Mouse (Mus musculus) kidney, embryonic 14.5 days (tissue): Measurements from ENCODE around the gene Epc2. TPM values are rescaled to one million over a fixed set of nuclear protein-coding genes. Genes with fewer than 3 reads are reported as not detected.

ENCODE experiments used
- ATAC-seq: fragments of 200-750 bp; cut with Nextera tagmentation; 2 replicates; pipeline ENCODE4 v1.8.0; 2017; ENCODE audit warnings: moderate number of reproducible peaks, mild to moderate bottlenecking, moderate TSS enrichment, moderate library complexity; ENCODE audit not compliant: low FRiP score, low TSS enrichment
- H3K27ac ChIP-seq: fragments of 300-500 bp; sonication (generic); 2 replicates; pipeline ENCODE4 v1.5.1; 2014; ENCODE audit warnings: low read depth, mild to moderate bottlenecking, low read length, moderate library complexity, mixed read lengths
- H3K27me3 ChIP-seq: fragments of 300-500 bp; sonication (generic); 2 replicates; pipeline ENCODE4 v1.6.1; 2014; ENCODE audit warnings: mild to moderate bottlenecking, low read length; ENCODE audit not compliant: control insufficient read depth, insufficient read depth
- H3K36me3 ChIP-seq: fragments of 300-500 bp; sonication (generic); 2 replicates; pipeline ENCODE4 v1.6.1; 2014; ENCODE audit warnings: low read length, mixed read lengths; ENCODE audit not compliant: control insufficient read depth, insufficient read depth
- H3K4me1 ChIP-seq: fragments of 300-500 bp; sonication (generic); 2 replicates; pipeline ENCODE4 v1.6.1; 2014; ENCODE audit warnings: low read length, mixed read lengths; ENCODE audit not compliant: control insufficient read depth, insufficient read depth
- H3K4me2 ChIP-seq: fragments of 300-500 bp; sonication (generic); replicated peaks from 2 replicates; pipeline ENCODE4 v1.6.1; 2014; ENCODE audit warnings: low read depth, mild to moderate bottlenecking, low read length
- H3K4me3 ChIP-seq: fragments of 300-500 bp; sonication (generic); 2 replicates; pipeline ENCODE4 v1.5.1; 2014; ENCODE audit warnings: mild to moderate bottlenecking, low read length
- H3K9ac ChIP-seq: fragments of 300-500 bp; sonication (generic); 2 replicates; pipeline ENCODE4 v1.6.1; 2014; ENCODE audit warnings: low read depth, mild to moderate bottlenecking, low read length, moderate library complexity
- H3K9me3 ChIP-seq: fragments of 300-500 bp; sonication (generic); 2 replicates; pipeline ENCODE4 v1.6.1; 2016; ENCODE audit warnings: low read length; ENCODE audit not compliant: control insufficient read depth
- WGBS: fragments of 180-500 bp; shearing (Covaris S2); extraction: QIAGEN DNeasy Blood & Tissue Kit; methylation state at CpG from one replicate; pipeline ENCODE4 v1.1.7; 2014; 5-methylcytosine and 5-hydroxymethylcytosine counted together
- polyA plus RNA-seq: library from polyadenylated mRNA; unstranded; fragments of >200 nt; fragmentation: Nextera tagmentation; extraction: Ambion mirVana; gene quantifications from 2 replicates; pipeline ENCODE4 v1.2.1, GENCODE M21; 2014

Epc2 gene
- polyA plus RNA-seq, 1 experiment from 2014 or later = 12.8 TPM

DNA sequence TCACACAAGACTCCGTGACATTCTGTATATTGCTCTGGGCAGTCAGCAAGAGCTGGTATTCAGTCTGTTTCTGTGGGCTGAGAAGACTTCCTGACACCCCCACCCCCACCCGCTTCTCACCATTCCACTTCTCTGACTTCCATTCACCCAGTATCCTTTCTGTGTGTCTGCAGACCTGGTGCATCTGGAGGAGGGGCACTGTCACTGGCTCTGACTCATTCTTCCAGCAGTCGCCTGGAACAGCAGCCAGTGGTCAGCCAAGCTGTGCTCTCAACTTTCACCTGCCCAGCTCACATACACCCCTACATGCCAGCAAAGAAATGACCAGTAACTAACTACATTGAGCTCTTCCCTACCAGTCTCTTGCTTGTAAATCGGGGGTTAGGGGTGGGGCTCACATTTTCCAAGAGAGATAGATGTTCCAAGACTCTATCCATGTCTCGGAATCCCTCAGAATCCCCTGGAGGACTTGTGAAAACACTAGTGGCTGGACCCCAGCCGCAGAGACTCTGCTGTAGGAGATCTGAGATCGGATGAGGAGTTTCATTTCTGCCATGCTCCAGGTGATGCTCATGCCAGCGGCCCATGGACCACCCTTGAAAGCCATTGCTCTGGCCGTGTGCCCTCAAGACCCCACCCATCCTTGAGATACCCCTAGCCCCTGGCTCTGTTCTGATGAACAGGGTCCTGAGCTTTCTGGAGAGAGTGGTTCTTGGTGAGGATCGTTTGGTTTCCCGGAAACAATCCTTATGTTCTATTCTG is 120.1 kb downstream of the Epc2 start:
- Histone ChIP-seq H3K27ac (no peak overlapping the region), H3K9ac (no peak overlapping the region), H3K4me3 (no peak overlapping the region), H3K9me3 (no peaks in the 10 kb centered on the region), H3K4me2 (peak overlapping the region; percentile 28), H3K4me1 (peaks cover 13% of the 10 kb centered on the region), H3K27me3 (no peaks in the 10 kb centered on the region), H3K36me3 (no peaks in the 10 kb centered on the region)
- peak; percentile 87 for ATAC-seq
- 48% methylated on average over 11 of the region's 11 CpGs for WGBS

DNA sequence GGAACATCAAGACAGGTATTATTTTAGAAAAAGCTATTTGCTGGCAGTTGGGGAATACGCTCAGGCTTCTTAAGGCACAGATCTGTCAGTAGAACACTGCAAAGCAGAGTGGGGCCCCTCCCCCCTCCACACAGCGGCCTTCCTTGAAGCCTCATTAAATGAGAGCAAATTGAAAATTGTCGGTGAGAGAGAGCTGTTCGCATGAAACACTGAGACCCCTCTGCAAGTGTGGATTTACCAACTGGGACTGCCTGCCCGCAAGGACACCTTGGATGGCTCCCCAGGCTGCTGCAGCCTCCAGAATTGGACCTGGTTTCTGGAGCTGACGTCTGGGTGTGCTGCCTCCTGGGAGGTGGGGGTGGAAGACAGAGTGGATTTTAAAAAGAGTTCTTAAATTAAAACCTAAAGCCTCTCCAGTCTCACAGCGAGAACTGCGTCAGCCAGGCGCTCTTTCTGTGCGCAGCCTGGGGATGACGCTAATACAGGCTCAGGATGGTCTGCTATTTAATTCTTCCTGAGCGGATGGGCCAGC is 120.9 kb downstream of the Epc2 start:
- no peak overlapping the region for H3K27ac ChIP-seq
- peak; percentile 43 for ATAC-seq
- H3K4me2 ChIP-seq = peak overlapping the region; percentile 28
- H3K36me3 ChIP-seq = no peaks in the 10 kb centered on the region
- H3K4me3 ChIP-seq = 0 out of 2 replicates have a peak overlapping the region, but pooled peaks have one; percentile 5
- WGBS = 46% methylated on average over 12 of the region's 12 CpGs
- peaks cover 13% of the 10 kb centered on the region for H3K4me1 ChIP-seq
- no peak overlapping the region for H3K9ac ChIP-seq
- no peaks in the 10 kb centered on the region for H3K9me3 ChIP-seq
- H3K27me3 ChIP-seq = no peaks in the 10 kb centered on the region

DNA sequence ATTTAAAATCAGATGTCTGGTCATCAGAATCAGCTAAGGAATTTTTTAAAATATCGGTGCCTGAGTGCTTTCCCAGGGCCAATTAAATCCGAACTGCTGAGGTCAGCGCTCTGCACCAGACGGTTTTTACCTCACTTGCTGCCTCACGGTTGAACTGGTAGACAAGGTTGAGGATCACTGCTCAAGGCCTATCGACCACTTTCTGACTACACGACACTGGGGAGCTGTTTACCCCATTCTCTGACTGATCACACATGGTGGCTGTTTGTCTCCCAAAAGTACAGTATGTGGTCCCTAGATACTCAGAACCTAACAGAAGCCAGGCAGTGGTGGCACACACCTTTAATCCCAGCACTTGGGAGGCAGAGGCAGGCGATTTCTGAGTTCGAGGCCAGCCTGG is 121.4 kb downstream of the Epc2 start:
- Histone ChIP-seq H3K4me2 (no peak overlapping the region), H3K4me1 (peaks cover 13% of the 10 kb centered on the region), H3K36me3 (no peaks in the 10 kb centered on the region), H3K9ac (no peak overlapping the region), H3K4me3 (no peak overlapping the region), H3K27me3 (no peaks in the 10 kb centered on the region), H3K27ac (no peak overlapping the region), H3K9me3 (no peaks in the 10 kb centered on the region)
- 48% methylated on average over 9 of the region's 9 CpGs for WGBS
- ATAC-seq = no peak

DNA sequence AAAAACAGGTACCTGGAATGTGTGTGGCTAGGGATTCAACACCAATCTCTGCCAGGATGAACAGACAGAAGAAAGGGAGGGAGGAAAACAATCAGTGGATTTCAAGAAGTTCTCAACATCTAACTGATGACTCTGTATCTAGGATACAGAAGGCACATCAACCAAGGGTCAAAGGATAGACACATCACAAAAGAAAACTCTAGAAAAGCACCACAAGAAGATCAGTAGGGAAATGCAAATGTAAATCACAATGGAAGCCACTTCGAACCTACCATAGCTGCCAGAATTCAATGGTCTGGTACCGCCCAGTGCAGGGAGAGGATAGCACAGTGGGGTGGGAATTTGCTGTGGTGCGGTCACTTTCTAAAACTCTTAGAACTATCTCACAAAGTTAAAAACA is 122.0 kb downstream of the Epc2 start:
- Histone ChIP-seq H3K4me1 (peaks cover 13% of the 10 kb centered on the region), H3K27me3 (no peaks in the 10 kb centered on the region), H3K9ac (no peak overlapping the region), H3K36me3 (no peaks in the 10 kb centered on the region), H3K4me2 (no peak overlapping the region), H3K4me3 (no peak overlapping the region), H3K27ac (no peak overlapping the region), H3K9me3 (no peaks in the 10 kb centered on the region)
- 95% methylated on average over 3 of the region's 3 CpGs for WGBS
- ATAC-seq = no peak

DNA sequence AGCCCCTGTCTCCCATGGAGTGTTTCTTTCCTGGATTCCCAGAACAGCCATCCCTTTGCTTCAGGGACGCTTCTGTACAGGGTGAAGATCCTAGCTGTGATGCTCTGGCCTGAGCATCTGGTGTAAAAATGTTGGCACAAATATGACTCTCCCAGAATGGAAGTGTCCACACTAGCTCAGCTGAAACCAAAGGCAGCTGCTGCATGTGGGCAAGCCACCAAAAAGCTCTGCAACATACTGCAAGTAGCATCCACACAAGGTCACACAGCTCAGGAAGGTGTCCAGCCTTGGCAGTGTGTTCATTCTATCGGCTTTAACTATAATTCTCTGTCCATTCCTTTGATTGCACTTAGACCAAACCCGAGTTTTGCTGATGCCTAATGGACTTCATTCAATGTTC is 129.3 kb downstream of the Epc2 start:
- H3K4me3 ChIP-seq = no peak overlapping the region
- no peaks in the 10 kb centered on the region for H3K4me1 ChIP-seq
- H3K4me2 ChIP-seq = no peak overlapping the region
- no peak overlapping the region for H3K9ac ChIP-seq
- H3K27ac ChIP-seq = no peak overlapping the region
- ATAC-seq = no peak
- no peaks in the 10 kb centered on the region for H3K9me3 ChIP-seq
- H3K27me3 ChIP-seq = no peaks in the 10 kb centered on the region
- 87% methylated on average over 3 of the region's 3 CpGs for WGBS
- H3K36me3 ChIP-seq = no peaks in the 10 kb centered on the region

DNA sequence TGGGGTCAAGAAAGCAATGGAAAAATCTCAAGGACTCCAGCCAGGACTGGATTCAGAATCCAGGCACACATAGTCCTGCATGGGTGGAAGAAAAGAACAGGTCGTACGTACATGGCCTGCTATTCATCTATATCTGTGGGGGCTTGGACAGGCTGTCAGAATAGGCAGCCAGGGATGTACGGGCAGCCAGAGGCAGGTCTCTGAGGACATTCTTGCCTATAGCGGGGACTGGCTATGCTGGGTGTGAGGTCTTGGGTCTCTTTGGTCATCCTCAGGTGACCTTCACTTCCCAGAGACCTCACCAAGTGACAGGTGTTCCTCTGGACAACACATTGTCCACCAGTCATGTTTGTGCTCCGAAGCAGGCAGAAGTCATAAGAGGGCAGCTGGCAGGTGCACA is 131.3 kb downstream of the Epc2 start:
- Histone ChIP-seq H3K4me1 (no peaks in the 10 kb centered on the region), H3K4me3 (no peak overlapping the region), H3K9ac (no peak overlapping the region), H3K27me3 (no peaks in the 10 kb centered on the region), H3K9me3 (no peaks in the 10 kb centered on the region; the same call in 1 of the 2 replicates), H3K36me3 (no peaks in the 10 kb centered on the region), H3K4me2 (no peak overlapping the region), H3K27ac (no peak overlapping the region)
- no peak for ATAC-seq
- 90% methylated on average over 5 of the region's 5 CpGs for WGBS

DNA sequence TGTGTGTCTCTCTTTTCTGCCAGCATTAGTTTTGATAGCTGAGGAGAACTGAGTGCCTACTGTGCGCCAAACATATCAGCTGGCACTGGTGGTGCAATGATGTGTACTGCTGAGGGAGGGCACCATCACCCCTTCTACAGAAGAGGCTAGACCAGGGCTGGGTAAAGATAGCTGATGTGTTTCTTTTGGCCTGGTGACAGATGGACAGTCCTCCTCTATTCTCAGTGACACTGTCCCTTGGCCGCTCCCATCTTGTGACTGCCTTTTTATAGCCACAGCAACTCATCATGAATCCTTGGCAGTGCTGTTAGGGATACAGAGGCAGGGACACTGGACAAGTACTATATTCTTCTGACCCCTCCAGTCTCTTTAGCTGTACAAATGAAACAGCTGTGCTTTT is 132.0 kb downstream of the Epc2 start:
- H3K4me2 ChIP-seq = no peak overlapping the region
- ATAC-seq = no peak
- H3K9me3 ChIP-seq = no peaks in the 10 kb centered on the region; the same call in 1 of the 2 replicates
- H3K36me3 ChIP-seq = no peaks in the 10 kb centered on the region
- WGBS = 98% methylated on average over 2 of the region's 2 CpGs
- no peak overlapping the region for H3K9ac ChIP-seq
- no peak overlapping the region for H3K4me3 ChIP-seq
- no peaks in the 10 kb centered on the region for H3K27me3 ChIP-seq
- no peaks in the 10 kb centered on the region for H3K4me1 ChIP-seq
- H3K27ac ChIP-seq = no peak overlapping the region

DNA sequence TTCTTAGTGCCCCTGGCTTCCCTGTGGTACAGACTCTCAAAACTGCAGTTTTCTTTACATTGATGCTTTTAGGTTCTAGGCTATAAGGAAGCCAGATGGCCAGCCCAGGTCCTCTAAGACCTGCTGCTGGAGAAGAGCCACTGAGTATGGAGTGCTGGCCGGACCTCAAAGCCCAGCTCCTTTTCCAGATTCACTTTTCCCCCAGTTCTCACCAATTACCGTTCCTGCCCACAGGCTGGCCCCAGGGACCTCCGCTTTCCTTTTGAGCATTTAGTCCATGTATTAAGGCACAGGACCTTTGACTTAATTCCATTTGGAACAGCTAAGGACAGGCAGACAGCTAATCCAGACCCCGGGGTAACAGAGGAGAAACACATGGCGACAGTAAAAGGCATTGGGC is 139.2 kb downstream of the Epc2 start:
- Histone ChIP-seq H3K9ac (no peak overlapping the region), H3K27me3 (no peaks in the 10 kb centered on the region), H3K4me2 (no peak overlapping the region), H3K4me3 (no peak overlapping the region), H3K9me3 (no peaks in the 10 kb centered on the region; the same call in 1 of the 2 replicates), H3K36me3 (no peaks in the 10 kb centered on the region), H3K27ac (no peak overlapping the region), H3K4me1 (no peaks in the 10 kb centered on the region)
- 62% methylated on average over 5 of the region's 5 CpGs for WGBS
- ATAC-seq = no peak

DNA sequence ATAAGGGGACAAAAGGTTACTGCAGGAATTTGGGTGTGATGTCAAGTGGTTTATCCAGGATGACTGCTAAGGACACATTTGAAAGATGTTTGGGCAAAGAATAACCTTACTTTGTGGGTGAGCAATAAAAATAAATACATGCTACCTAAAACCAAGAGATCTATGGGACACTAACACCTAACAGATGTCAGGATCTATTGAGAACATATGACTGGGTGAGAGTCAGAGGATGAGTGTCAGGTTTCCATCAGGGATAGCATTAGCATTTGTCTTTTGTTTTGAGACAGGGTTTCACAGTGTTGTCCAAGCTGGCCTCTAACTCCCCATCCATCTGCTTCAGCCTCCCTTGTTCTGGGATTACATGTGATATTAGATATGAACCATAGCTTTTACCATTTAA is 141.6 kb downstream of the Epc2 start:
- H3K27ac ChIP-seq = no peak overlapping the region
- no peak overlapping the region for H3K4me3 ChIP-seq
- H3K9me3 ChIP-seq = no peaks in the 10 kb centered on the region
- ATAC-seq = no peak
- no peak overlapping the region for H3K9ac ChIP-seq
- H3K4me2 ChIP-seq = no peak overlapping the region
- H3K36me3 ChIP-seq = no peaks in the 10 kb centered on the region
- H3K4me1 ChIP-seq = no peaks in the 10 kb centered on the region
- H3K27me3 ChIP-seq = no peaks in the 10 kb centered on the region
